Mouse (Mus musculus): ENCODE measurements around the gene P4ha2.

DNA sequence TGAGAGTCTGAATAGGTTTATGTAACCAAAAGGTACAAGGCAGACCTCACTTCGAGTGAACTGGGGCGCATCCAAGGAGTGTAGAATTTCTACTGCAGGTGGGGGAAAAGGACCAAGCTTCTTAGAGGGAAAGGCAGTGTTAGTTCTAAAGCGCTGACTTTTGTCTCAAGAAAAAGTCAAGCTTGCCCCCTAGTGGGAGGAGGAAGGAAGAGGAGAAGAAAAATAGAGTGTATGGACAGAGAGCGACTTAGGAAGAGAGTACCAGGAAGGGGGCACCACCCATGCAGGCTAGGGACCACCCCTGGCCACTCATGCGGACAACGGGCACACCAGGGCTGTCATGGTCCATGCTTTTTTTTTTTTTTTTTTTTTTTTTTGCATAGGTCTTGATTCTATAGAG lies 45.6 kb upstream of the P4ha2 start:
- no peak for TF ChIP-seq GATA1 (IDR thresholded peaks at IDR 0.05; ENCODE audit: borderline replicate concordance, low read length)
- no peak for TF ChIP-seq FLI1 (IDR thresholded peaks at IDR 0.05; ENCODE audit: low read length)

Measured in megakaryocyte, embryonic 14.5 days (primary cell).